Mouse (Mus musculus) adrenal gland (tissue): ENCODE data around the gene Id2.

Experiments
- intact Hi-C: fragments of 180-260 bp; cut with DNase I; formaldehyde crosslinking; loops from one replicate; pipeline ENCODE4 v1.15.1; 2025
- long read RNA-seq, 2 experiments: library from polyadenylated mRNA; unstranded; transcript quantifications; one replicate each; pipeline ENCODE4 v2.0.0; 2020; ENCODE audit warnings: borderline replicate concordance in 1 of 2; ENCODE audit not compliant: insufficient replicate concordance in 1 of 2

Gene Id2
- long read RNA-seq, experiment 1, transcript Id2-201 (3 exons, 1,270 nt), result major isoform, 498 of 530 reads
- long read RNA-seq, experiment 1, transcript Id2-203 (1 exons, 958 nt), result minor isoform, 7 of 530 reads
- long read RNA-seq, experiment 1, partial matches to known transcripts, result 23 of 530 reads
- long read RNA-seq, experiment 1, other reads (novel, unspliced or antisense), result 2 of 530 reads
- long read RNA-seq, experiment 2, transcript Id2-203 (1 exons, 958 nt), result minor isoform, 5 of 244 reads
- long read RNA-seq, experiment 2, transcript Id2-201 (3 exons, 1,270 nt), result major isoform, 232 of 244 reads
- long read RNA-seq, experiment 2, partial matches to known transcripts, result 4 of 244 reads
- long read RNA-seq, experiment 2, other reads (novel, unspliced or antisense), result 3 of 244 reads

GRCm38 (mm10) chr12:25097052-25097209 lies at the start of gene Id2:
Id2 (minus strand) TSS chr12:25097140.
- intact Hi-C loops, result loop anchor here (2.0 to 10.0 kb wide), 5 partner anchors 66 to 318 kb away; no protein-coding TSS in a partner anchor

GRCm38 (mm10) chr12:25145344-25145698 lies 48.4 kb upstream of the Id2 start:
- intact Hi-C loops, result no loop called here

- intact Hi-C loops, result no loop called here
These were observed 47.8 kb upstream of the Id2 start for GRCm38 (mm10) chr12:25144591-25145343.

- intact Hi-C loops, result no loop called here
These were observed 46.6 kb upstream of the Id2 start for GRCm38 (mm10) chr12:25143492-25143891.

- intact Hi-C loops, result no loop called here
These were observed 45.3 kb upstream of the Id2 start for GRCm38 (mm10) chr12:25142251-25142650.

GRCm38 (mm10) chr12:25141311-25141710 lies 44.4 kb upstream of the Id2 start:
- intact Hi-C loops, result no loop called here

GRCm38 (mm10) chr12:25140115-25140514 lies 43.2 kb upstream of the Id2 start:
- intact Hi-C loops, result no loop called here

GRCm38 (mm10) chr12:25138616-25139015 lies 41.7 kb upstream of the Id2 start:
- intact Hi-C loops, result no loop called here

GRCm38 (mm10) chr12:25132046-25132445 lies 35.1 kb upstream of the Id2 start:
- intact Hi-C loops, result no loop called here

GRCm38 (mm10) chr12:25127629-25128028 lies 30.7 kb upstream of the Id2 start:
- intact Hi-C loops, result no loop called here

- intact Hi-C loops, result no loop called here
These were observed 29.3 kb upstream of the Id2 start for GRCm38 (mm10) chr12:25126228-25126627.

GRCm38 (mm10) chr12:25125239-25125776 lies 28.4 kb upstream of the Id2 start:
- intact Hi-C loops, result no loop called here

GRCm38 (mm10) chr12:25124431-25125238 lies 27.7 kb upstream of the Id2 start:
- intact Hi-C loops, result no loop called here

- intact Hi-C loops, result no loop called here
These were observed 23.8 kb upstream of the Id2 start for GRCm38 (mm10) chr12:25120753-25121152.

GRCm38 (mm10) chr12:25119278-25119677 lies 22.3 kb upstream of the Id2 start:
- intact Hi-C loops, result no loop called here

- intact Hi-C loops, result no loop called here
These were observed 21.0 kb upstream of the Id2 start for GRCm38 (mm10) chr12:25117856-25118511.

GRCm38 (mm10) chr12:25116126-25116525 lies 19.2 kb upstream of the Id2 start:
- intact Hi-C loops, result no loop called here

GRCm38 (mm10) chr12:25114426-25114825 lies 17.5 kb upstream of the Id2 start:
- intact Hi-C loops, result no loop called here

- intact Hi-C loops, result no loop called here
These were observed 16.4 kb upstream of the Id2 start for GRCm38 (mm10) chr12:25113357-25113756.

- intact Hi-C loops, result no loop called here
These were observed 15.9 kb upstream of the Id2 start for GRCm38 (mm10) chr12:25112806-25113205.

GRCm38 (mm10) chr12:25110682-25111078 lies 13.7 kb upstream of the Id2 start:
- intact Hi-C loops, result no loop called here
